Mouse (Mus musculus) ES-Bruce4 (cell line): ENCODE measurements around the gene Banp. TPM values are rescaled to one million over a fixed set of nuclear protein-coding genes. Genes with fewer than 3 reads are reported as not detected.

Source experiments
- H3K27ac ChIP-seq: 2 replicates; pipeline ENCODE4 v1.5.1; 2012; ENCODE audit warnings: low read length, inconsistent platforms; ENCODE audit not compliant: insufficient read depth
- H3K27me3 ChIP-seq: 2 replicates; pipeline ENCODE4 v1.6.1; 2012; ENCODE audit warnings: mild to moderate bottlenecking, low read length, inconsistent platforms; ENCODE audit not compliant: control insufficient read depth, poor library complexity, insufficient read depth, severe bottlenecking
- H3K36me3 ChIP-seq: 2 replicates; pipeline ENCODE4 v1.6.1; 2012; ENCODE audit warnings: inconsistent platforms, mild to moderate bottlenecking, low read length, moderate library complexity; ENCODE audit not compliant: control insufficient read depth, poor library complexity, insufficient read depth, severe bottlenecking
- H3K4me1 ChIP-seq: one replicate; pipeline ENCODE4 v1.8.1; 2011; ENCODE audit warnings: low read length; ENCODE audit not compliant: control insufficient read depth, insufficient read depth
- H3K4me3 ChIP-seq: 2 replicates; pipeline ENCODE4 v1.5.1; 2011; ENCODE audit warnings: low read depth, mild to moderate bottlenecking, low read length
- H3K9ac ChIP-seq: 2 replicates; pipeline ENCODE4 v1.6.1; 2012; ENCODE audit warnings: low read depth, mild to moderate bottlenecking, inconsistent platforms; ENCODE audit not compliant: poor library complexity, severe bottlenecking
- H3K9me3 ChIP-seq: replicated peaks from 2 replicates; pipeline ENCODE4 v1.6.1; 2012; ENCODE audit warnings: mild to moderate bottlenecking, low read length, inconsistent platforms; ENCODE audit not compliant: control insufficient read depth, poor library complexity, insufficient read depth, severe bottlenecking
- CTCF ChIP-seq: IDR thresholded peaks from one replicate; pipeline ENCODE4 v1.8.1; 2011; ENCODE audit warnings: low read depth, low read length
- EP300 ChIP-seq: IDR thresholded peaks from 2 replicates; pipeline ENCODE4 v1.6.1; 2011; ENCODE audit warnings: low read depth, low read length; ENCODE audit not compliant: insufficient read depth
- POLR2A ChIP-seq: IDR thresholded peaks from one replicate; pipeline ENCODE4 v1.8.1; 2011; ENCODE audit warnings: low read length; ENCODE audit not compliant: insufficient read depth
- polyA plus RNA-seq: library from polyadenylated mRNA; stranded (reverse); fragments of >200 nt; gene quantifications from 2 replicates; pipeline ENCODE4 v1.2.4, GENCODE M21; 2011; ENCODE audit warnings: low read depth; ENCODE audit not compliant: missing spikeins, insufficient read depth, insufficient read length

The Banp gene
- polyA plus RNA-seq, 1 experiment = 47.2 TPM

DNA sequence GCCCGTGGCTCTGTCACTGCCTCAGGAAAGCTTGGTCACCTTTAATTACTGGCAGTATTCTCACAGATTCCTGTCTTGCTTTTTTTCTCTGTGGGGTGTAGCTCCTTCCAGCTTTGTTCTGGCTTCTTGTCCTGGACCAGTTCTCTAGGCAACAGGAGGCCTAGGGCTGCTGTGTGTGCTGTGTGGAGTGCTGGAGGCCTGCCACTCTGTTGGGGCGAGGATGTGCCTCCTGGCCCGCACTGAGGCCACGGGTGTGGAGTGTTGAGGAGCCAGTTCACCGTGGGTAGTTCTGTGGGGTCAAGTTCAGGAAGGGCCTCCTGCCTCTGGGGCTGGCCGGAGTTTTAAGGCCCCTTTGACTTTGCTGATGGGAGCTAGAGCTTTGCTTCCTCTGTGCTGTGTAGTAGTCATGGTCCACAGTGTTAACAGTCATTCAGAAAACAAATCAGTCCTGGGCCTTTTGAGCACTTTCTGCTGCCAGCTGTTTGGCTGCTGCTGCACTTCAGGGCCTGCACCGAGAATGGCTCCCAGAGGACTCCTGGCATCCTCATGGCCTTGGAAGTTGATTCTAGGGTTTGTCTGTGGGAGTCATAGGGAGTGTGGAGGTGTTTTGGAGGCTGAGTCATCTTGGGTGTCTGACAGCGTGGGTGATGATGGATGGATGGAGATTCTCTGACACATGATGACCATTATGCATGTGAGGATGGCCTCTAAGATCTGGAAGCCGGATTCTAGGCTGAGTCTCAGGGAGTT is 41.1 kb downstream of the Banp start:
- Histone ChIP-seq H3K9me3 (no peaks in the 10 kb centered on the region), H3K9ac (no peak overlapping the region), H3K27me3 (no peaks in the 10 kb centered on the region), H3K4me3 (no peak overlapping the region), H3K27ac (no peak overlapping the region), H3K36me3 (peaks cover 24% of the 10 kb centered on the region), H3K4me1 (no peaks in the 10 kb centered on the region)
- TF ChIP-seq EP300 (no peak), CTCF (no peak), POLR2A (no peak)

DNA sequence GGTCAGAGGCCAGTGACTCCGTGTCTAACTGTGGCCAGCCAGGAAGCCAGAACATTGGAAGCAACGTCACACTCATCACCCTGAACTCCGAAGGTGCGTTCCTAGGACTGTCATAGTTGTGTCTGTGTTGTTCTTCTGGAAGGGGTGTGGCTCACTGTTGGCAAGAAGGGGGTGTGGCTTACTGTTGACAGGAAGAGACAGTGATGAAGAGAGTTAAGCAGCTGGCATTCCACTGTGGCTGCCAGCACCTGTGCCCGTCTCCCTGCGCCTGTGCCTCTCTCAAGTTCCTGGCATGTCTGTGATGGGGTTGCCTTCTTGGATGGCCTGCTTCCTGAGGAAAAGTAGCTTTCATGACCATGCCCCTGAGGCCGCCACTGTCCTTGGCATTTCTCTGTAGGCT is 42.1 kb downstream of the Banp start:
- H3K9ac ChIP-seq = no peak overlapping the region
- H3K9me3 ChIP-seq = no peaks in the 10 kb centered on the region
- no peak overlapping the region for H3K27ac ChIP-seq
- H3K36me3 ChIP-seq = peaks cover 31% of the 10 kb centered on the region
- H3K27me3 ChIP-seq = no peaks in the 10 kb centered on the region
- H3K4me3 ChIP-seq = no peak overlapping the region
- TF ChIP-seq CTCF = no peak
- TF ChIP-seq EP300 = no peak
- no peak for TF ChIP-seq POLR2A
- no peaks in the 10 kb centered on the region for H3K4me1 ChIP-seq

DNA sequence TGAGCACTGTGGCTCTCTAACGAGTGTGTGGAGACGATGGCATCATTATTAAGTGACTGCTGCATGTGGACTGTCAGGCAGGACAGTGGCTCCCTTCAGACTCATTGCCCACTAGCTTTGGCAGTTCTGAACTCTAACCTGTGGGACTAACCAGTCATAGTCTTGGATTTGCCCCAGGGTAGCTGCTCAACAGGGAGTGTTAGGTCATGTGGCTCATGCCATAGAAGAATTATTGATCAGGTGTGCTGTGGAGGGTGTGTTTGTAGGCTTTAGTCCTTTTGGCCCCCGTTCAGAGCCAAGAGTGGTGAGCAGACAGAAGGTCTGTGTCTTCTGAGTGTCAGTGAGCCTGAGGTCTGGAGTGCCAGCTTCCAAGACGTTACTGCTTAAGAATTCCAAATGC is 43.4 kb downstream of the Banp start:
- no peak overlapping the region for H3K4me3 ChIP-seq
- H3K36me3 ChIP-seq = peaks cover 40% of the 10 kb centered on the region
- no peaks in the 10 kb centered on the region for H3K4me1 ChIP-seq
- H3K27ac ChIP-seq = no peak overlapping the region
- H3K9ac ChIP-seq = no peak overlapping the region
- H3K27me3 ChIP-seq = no peaks in the 10 kb centered on the region
- no peak for TF ChIP-seq POLR2A
- TF ChIP-seq CTCF = no peak
- TF ChIP-seq EP300 = no peak
- H3K9me3 ChIP-seq = no peaks in the 10 kb centered on the region

DNA sequence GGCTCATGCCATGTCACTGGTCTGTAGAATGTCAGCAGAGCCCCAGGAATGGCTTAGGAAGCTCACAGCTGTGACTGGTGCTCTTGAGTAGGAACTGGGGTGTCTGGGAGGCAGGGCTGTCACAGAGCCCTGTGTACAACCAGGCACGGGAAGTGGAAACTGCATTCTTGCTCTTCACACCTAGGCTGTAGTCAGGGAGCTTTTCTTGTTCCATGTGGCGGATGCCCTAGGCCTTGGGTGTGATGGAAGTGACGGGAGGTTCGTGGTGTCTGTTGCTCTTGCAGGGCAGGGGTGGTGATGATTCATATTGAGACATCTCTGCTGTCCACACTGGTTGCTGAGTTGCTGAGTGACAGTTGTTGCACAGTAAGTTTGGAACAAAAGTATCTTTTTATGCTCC is 45.6 kb downstream of the Banp start:
- TF ChIP-seq CTCF (no peak), EP300 (no peak), POLR2A (no peak)
- peaks cover 48% of the 10 kb centered on the region for H3K36me3 ChIP-seq
- H3K4me3 ChIP-seq = no peak overlapping the region
- no peaks in the 10 kb centered on the region for H3K27me3 ChIP-seq
- H3K9ac ChIP-seq = no peak overlapping the region
- no peak overlapping the region for H3K27ac ChIP-seq
- no peaks in the 10 kb centered on the region for H3K4me1 ChIP-seq
- H3K9me3 ChIP-seq = no peaks in the 10 kb centered on the region

DNA sequence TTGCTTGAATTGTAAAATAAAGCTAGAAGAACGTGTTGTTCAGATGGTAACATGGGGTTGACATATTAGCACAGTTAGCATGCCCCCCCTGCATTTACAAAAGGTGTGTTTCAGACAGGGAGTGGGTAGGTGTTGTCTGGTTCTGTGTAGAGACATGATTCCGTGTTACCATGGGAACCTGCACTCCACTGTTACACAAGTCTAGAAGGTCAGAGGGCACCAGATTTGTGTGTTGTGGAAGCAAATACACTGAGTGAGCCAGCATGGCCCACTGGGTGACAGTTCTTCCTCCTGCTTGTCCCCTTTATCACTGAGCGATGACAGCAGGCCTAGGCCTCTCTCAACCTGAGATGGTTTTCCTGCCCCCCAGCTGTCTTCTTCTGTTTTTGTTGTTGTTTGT is 46.3 kb downstream of the Banp start:
- Histone ChIP-seq H3K36me3 (peaks cover 52% of the 10 kb centered on the region), H3K4me1 (no peaks in the 10 kb centered on the region), H3K9me3 (no peaks in the 10 kb centered on the region), H3K27me3 (no peaks in the 10 kb centered on the region), H3K27ac (no peak overlapping the region), H3K9ac (no peak overlapping the region), H3K4me3 (no peak overlapping the region)
- TF ChIP-seq POLR2A (no peak), CTCF (no peak), EP300 (no peak)

DNA sequence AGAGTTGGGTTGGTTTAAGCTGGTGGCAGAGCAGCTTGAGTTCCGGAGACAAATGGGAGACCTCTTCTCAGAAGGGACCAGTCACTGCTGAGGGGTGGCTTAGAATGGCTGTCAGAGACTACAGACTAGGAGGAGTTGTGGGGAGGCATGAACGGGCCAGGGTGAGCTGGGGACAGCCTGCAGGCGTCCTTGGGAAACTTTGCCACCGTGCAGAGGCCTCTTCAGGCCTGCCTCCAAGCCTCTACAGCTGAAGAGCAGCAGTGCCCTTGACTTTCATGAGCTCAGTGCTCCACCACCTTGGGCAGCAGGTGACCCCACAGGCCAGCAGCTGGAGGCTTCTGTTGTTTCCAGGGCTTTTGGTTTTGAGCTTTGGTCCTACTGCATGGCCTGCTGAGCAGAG is 49.1 kb downstream of the Banp start:
- no peak for TF ChIP-seq POLR2A
- TF ChIP-seq EP300 = no peak
- TF ChIP-seq CTCF = no peak
- Histone ChIP-seq H3K9me3 (no peaks in the 10 kb centered on the region), H3K27ac (no peak overlapping the region), H3K4me1 (no peaks in the 10 kb centered on the region), H3K4me3 (no peak overlapping the region), H3K36me3 (peaks cover 51% of the 10 kb centered on the region), H3K27me3 (no peaks in the 10 kb centered on the region), H3K9ac (no peak overlapping the region)

DNA sequence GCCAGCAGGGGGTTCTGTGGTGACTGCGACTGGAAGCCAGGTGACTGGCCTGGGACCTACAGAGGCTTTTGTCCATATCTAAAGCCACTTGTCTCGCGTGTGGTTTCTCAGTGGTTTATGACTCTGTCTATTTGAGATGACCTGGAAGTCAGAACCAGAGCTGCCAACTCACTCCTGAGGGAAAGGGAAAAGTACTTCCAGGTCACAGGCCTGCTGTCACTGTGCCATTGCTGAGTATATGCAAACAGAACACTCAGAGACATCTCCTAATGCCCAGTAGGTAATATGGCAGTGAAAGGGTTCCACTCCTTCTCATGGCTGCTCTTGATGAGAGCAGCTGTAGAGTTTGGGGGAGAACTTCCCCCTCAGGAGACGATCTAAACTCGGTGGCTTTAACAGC is 49.7 kb downstream of the Banp start:
- Histone ChIP-seq H3K36me3 (peaks cover 48% of the 10 kb centered on the region), H3K27me3 (no peaks in the 10 kb centered on the region), H3K4me3 (no peak overlapping the region), H3K4me1 (no peaks in the 10 kb centered on the region), H3K9me3 (no peaks in the 10 kb centered on the region), H3K27ac (no peak overlapping the region), H3K9ac (no peak overlapping the region)
- TF ChIP-seq CTCF = no peak
- no peak for TF ChIP-seq EP300
- no peak for TF ChIP-seq POLR2A
